Mouse (Mus musculus) stomach, postnatal 0 days (tissue): Measurements from ENCODE around the gene Naa40. TPM values are rescaled to one million over a fixed set of nuclear protein-coding genes. Genes with fewer than 3 reads are reported as not detected.

ENCODE experiments used
- ATAC-seq: fragments of 200-750 bp; cut with Nextera tagmentation; 2 replicates; pipeline ENCODE4 v1.8.0; 2017; ENCODE audit not compliant: low FRiP score, low TSS enrichment
- DNase-seq: peaks from one replicate; pipeline ENCODE4 v3.0.0-alpha.2; 2016; ENCODE audit warnings: low spot score
- H3K27ac ChIP-seq: fragments of 300-500 bp; sonication (generic); replicated peaks from 2 replicates; pipeline ENCODE4 v1.5.1; 2014; ENCODE audit warnings: mild to moderate bottlenecking, control low read depth
- H3K27me3 ChIP-seq: fragments of 300-500 bp; sonication (generic); 2 replicates; pipeline ENCODE4 v1.6.1; 2014; ENCODE audit warnings: low read length; ENCODE audit not compliant: control insufficient read depth, insufficient read depth
- H3K36me3 ChIP-seq: fragments of 300-500 bp; sonication (generic); 2 replicates; pipeline ENCODE4 v1.6.1; 2014; ENCODE audit warnings: low read length, mixed read lengths; ENCODE audit not compliant: control insufficient read depth, insufficient read depth
- H3K4me1 ChIP-seq: fragments of 300-500 bp; sonication (generic); replicated peaks from 2 replicates; pipeline ENCODE4 v1.6.1; 2014; ENCODE audit warnings: antibody characterized with exemption; ENCODE audit not compliant: control insufficient read depth, insufficient read depth
- H3K4me2 ChIP-seq: fragments of 300-500 bp; sonication (generic); replicated peaks from 2 replicates; pipeline ENCODE4 v1.6.1; 2014; ENCODE audit warnings: low read depth, mild to moderate bottlenecking, control low read depth, moderate library complexity
- H3K4me3 ChIP-seq: fragments of 300-500 bp; sonication (generic); 2 replicates; pipeline ENCODE4 v1.5.1; 2014; ENCODE audit warnings: low read depth, low read length, control low read depth
- H3K9ac ChIP-seq: fragments of 300-500 bp; sonication (generic); 2 replicates; pipeline ENCODE4 v1.6.1; 2014; ENCODE audit warnings: mild to moderate bottlenecking, low read length, control low read depth, mixed read lengths
- H3K9me3 ChIP-seq: fragments of 300-500 bp; sonication (generic); 2 replicates; pipeline ENCODE4 v1.6.1; 2016; ENCODE audit warnings: low read length; ENCODE audit not compliant: control insufficient read depth
- CTCF ChIP-seq: IDR thresholded peaks from 2 replicates; pipeline ENCODE4 v1.5.1; 2016; ENCODE audit warnings: antibody characterized with exemption, low read depth, mild to moderate bottlenecking, moderate library complexity
- EP300 ChIP-seq: optimal IDR thresholded peaks from 2 replicates; pipeline ENCODE3; 2016; ENCODE audit warnings: antibody characterized with exemption
- WGBS: fragments of 180-500 bp; shearing (Covaris S2); extraction: QIAGEN DNeasy Blood & Tissue Kit; methylation state at CpG from one replicate; pipeline ENCODE4 v1.1.7; 2014; 5-methylcytosine and 5-hydroxymethylcytosine counted together
- polyA plus RNA-seq: library from polyadenylated mRNA; unstranded; fragments of >200 nt; fragmentation: Nextera tagmentation; extraction: Ambion mirVana; gene quantifications from 2 replicates; pipeline ENCODE4 v1.2.1, GENCODE M21; 2015

The Naa40 gene
- polyA plus RNA-seq, 1 experiment from 2014 or later = 20.1 TPM

DNA sequence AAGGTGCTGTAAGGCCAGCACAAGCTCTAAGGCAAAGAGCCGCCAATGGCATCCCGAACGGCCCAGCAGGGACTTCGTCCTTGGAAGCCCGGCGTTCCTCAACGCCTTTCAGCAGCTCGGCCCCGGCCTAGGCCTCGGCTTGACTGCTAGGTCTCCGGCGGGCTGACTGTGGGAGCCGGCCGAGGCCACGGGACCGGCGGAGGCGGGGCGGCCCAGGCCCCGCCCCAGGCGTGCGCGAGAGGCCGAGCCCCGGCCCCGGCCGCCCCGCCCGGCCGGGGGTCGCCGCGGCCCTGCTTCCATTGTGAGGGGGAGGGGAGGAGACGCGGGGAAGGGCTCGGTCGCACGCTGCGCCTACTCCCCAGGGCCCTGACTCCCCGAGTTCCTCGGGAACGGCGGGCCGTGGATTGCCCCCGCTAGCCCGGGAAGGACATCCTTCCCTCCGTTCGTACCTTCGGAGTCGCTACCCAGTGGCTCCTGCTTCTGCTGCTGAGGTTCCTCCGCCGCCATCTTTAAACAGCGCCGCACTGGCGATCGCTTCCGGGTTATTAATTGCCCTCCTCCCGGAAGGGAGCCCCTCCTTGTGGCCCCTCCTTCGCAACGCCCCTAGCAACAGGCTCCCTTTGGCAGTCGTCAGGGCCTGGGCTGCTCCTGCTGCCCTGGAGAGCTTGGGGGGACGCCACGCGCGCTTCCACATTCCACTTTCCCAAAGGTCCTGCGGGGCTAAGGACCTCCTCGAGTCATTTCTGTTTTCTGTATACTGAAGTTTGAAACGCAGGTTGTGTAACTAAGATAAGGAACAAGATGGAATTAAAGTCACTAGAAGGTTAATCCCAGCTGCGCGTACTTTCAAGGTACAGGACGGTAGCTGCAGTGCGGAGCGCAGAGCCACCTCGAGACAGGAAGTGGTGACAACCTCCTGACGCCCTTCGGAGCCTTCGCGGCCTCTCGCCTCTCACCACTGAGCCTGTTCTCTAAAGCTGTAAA is 34.9 kb downstream of the Naa40 start, which contains the start of gene Otub1:
Otub1 (minus strand) TSS at position 564 of the 984 bp plus-strand sequence.
- DNase-seq (peak; percentile 96), ATAC-seq (peak; percentile 96)
- peak within 1 kb of the TSS; percentile 84 for H3K9ac ChIP-seq
- peak within 1 kb of the TSS; percentile 81 for H3K4me2 ChIP-seq
- WGBS = under 1% methylated on average over 75 of the region's 79 CpGs
- peak within 1 kb of the TSS; percentile 98 for H3K27ac ChIP-seq
- TF ChIP-seq EP300 = no peak
- peak; percentile 15 for TF ChIP-seq CTCF
- H3K27me3 ChIP-seq = no peaks in the 10 kb centered on the region
- peak within 1 kb of the TSS; percentile 86 for H3K4me3 ChIP-seq
- peaks cover 7% of the 10 kb centered on the region for H3K4me1 ChIP-seq
- H3K36me3 ChIP-seq = peaks cover 11% of the 10 kb centered on the region
- H3K9me3 ChIP-seq = no peaks in the 10 kb centered on the region

- Histone ChIP-seq H3K9ac (peak overlapping the region; percentile 84), H3K4me3 (peak overlapping the region; percentile 86), H3K27ac (peak overlapping the region; percentile 98), H3K9me3 (no peaks in the 10 kb centered on the region), H3K4me1 (peaks cover 7% of the 10 kb centered on the region), H3K36me3 (peaks cover 17% of the 10 kb centered on the region), H3K27me3 (no peaks in the 10 kb centered on the region), H3K4me2 (peak overlapping the region; percentile 81)
- DNase-seq = no peak
- TF ChIP-seq CTCF (no peak), EP300 (no peak)
- 22% methylated on average over 7 of the region's 7 CpGs for WGBS
- ATAC-seq = no peak
Observed at GRCm38 (mm10) chr19:7205326-7205725, 35.7 kb downstream of the Naa40 start.

- Histone ChIP-seq H3K4me2 (peak overlapping the region; percentile 81), H3K4me1 (peaks cover 7% of the 10 kb centered on the region), H3K4me3 (peak overlapping the region; percentile 86; the same call in 1 of the 2 replicates), H3K9me3 (no peaks in the 10 kb centered on the region), H3K27me3 (no peaks in the 10 kb centered on the region), H3K9ac (peak overlapping the region; percentile 84), H3K27ac (no peak overlapping the region), H3K36me3 (peaks cover 19% of the 10 kb centered on the region)
- DNase-seq (no peak), ATAC-seq (no peak)
- 53% methylated on average over 2 of the region's 2 CpGs for WGBS
- TF ChIP-seq CTCF (no peak), EP300 (no peak)
Observed at GRCm38 (mm10) chr19:7204898-7205297, 36.1 kb downstream of the Naa40 start.

- Histone ChIP-seq H3K4me3 (no peak overlapping the region), H3K4me2 (no peak overlapping the region), H3K36me3 (peaks cover 36% of the 10 kb centered on the region), H3K9me3 (no peaks in the 10 kb centered on the region), H3K27ac (no peak overlapping the region), H3K9ac (no peak overlapping the region), H3K4me1 (peaks cover 6% of the 10 kb centered on the region), H3K27me3 (no peaks in the 10 kb centered on the region)
- 71% methylated on average over 1 of the region's 1 CpGs for WGBS
- TF ChIP-seq CTCF = no peak
- TF ChIP-seq EP300 = no peak
- DNase-seq (no peak), ATAC-seq (no peak)
Observed at GRCm38 (mm10) chr19:7200427-7200826, 40.6 kb downstream of the Naa40 start.

DNA sequence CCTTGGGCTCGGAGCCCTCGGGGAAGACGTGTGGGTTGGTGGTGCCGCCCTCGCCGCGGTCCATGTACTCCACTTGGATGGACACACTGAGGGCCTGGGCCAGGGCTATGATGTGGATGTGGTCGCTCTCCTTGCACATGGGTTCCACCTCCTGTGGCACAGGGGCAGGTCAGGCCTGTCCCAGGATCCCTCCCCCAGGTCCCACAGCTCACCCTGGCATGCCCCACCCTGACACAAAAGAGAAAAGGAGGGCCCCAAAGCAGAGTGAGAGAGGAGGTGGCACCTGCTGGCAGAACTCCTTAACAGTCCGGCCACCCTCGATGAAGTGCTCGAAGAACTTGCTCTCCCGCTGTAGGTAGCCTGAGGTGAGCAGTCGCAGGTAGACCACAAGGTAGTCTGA is 41.9 kb downstream of the Naa40 start:
- 93% methylated on average over 13 of the region's 13 CpGs for WGBS
- no peaks in the 10 kb centered on the region for H3K9me3 ChIP-seq
- H3K4me2 ChIP-seq = no peak overlapping the region
- H3K9ac ChIP-seq = no peak overlapping the region
- H3K4me3 ChIP-seq = no peak overlapping the region
- no peaks in the 10 kb centered on the region for H3K27me3 ChIP-seq
- no peaks in the 10 kb centered on the region for H3K4me1 ChIP-seq
- H3K36me3 ChIP-seq = peaks cover 36% of the 10 kb centered on the region
- no peak overlapping the region for H3K27ac ChIP-seq
- DNase-seq (no peak), ATAC-seq (no peak)
- TF ChIP-seq EP300 = no peak
- no peak for TF ChIP-seq CTCF

DNA sequence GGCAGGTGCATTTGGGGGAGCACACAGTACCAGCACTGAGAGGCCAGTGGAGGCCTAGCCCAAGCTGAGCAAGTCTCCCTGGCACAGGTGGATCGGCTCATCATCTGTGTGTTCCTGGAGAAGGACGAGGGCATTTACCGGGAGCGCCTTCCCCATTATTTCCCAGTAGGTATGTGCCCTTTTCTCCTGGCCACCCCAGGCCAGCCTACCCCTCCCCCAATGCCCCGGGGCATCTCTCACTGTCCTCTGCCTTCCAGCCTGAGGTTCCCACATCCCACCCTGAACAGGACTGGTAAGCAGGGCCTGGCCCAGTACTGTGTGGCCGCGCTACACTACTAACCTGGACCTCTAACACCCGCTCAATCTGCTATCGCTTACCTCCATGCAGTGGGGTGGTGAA is 43.5 kb downstream of the Naa40 start:
- Histone ChIP-seq H3K4me1 (no peaks in the 10 kb centered on the region), H3K36me3 (peaks cover 29% of the 10 kb centered on the region; the same call in 1 of the 2 replicates), H3K9me3 (no peaks in the 10 kb centered on the region), H3K27ac (no peak overlapping the region), H3K4me3 (no peak overlapping the region), H3K27me3 (no peaks in the 10 kb centered on the region), H3K9ac (no peak overlapping the region), H3K4me2 (no peak overlapping the region)
- TF ChIP-seq EP300 (no peak), CTCF (no peak)
- DNase-seq (no peak), ATAC-seq (peak; percentile 22; the same call in 1 of the 2 replicates)
- 88% methylated on average over 9 of the region's 9 CpGs for WGBS
